Mouse (Mus musculus) MEL (cell line): ENCODE measurements around the gene Calhm6. TPM values are rescaled to one million over a fixed set of nuclear protein-coding genes. Genes with fewer than 3 reads are reported as not detected.

Source experiments
- DNase-seq: peaks from one replicate; pipeline ENCODE4 v3.0.0; 2011; ENCODE audit warnings: low read depth, low spot score
- H3K27ac ChIP-seq: 2 replicates; pipeline ENCODE4 v1.5.1; 2012; ENCODE audit warnings: low read depth, mild to moderate bottlenecking, control low read depth, low read length, moderate library complexity; ENCODE audit not compliant: control insufficient read depth
- H3K27me3 ChIP-seq, 2 experiments: fragments of 150-350 bp in 1 of 2; sonication (generic) in 1 of 2; 2 replicates each; pipeline ENCODE4 v1.6.1; 2012; ENCODE audit warnings: low read length in 2 of 2, mild to moderate bottlenecking in 2 of 2, improper control_type of control experiment in 1 of 2, moderate library complexity in 1 of 2; ENCODE audit not compliant: insufficient read depth in 2 of 2, control insufficient read depth in 1 of 2
- H3K36me3 ChIP-seq, 2 experiments: 2 replicates each; pipeline ENCODE4 v1.6.1; 2012 to 2014; ENCODE audit warnings: low read length in 2 of 2, improper control_type of control experiment in 1 of 2, inconsistent platforms in 1 of 2, mild to moderate bottlenecking in 1 of 2; ENCODE audit not compliant: insufficient read depth in 2 of 2, control insufficient read depth in 1 of 2
- H3K4me1 ChIP-seq, 2 experiments: fragments of 150-350 bp in 1 of 2; sonication (generic) in 1 of 2; 2 replicates each; pipeline ENCODE4 v1.6.1; 2012; ENCODE audit warnings: low read length in 2 of 2, improper control_type of control experiment in 1 of 2, mild to moderate bottlenecking in 1 of 2; ENCODE audit not compliant: insufficient read depth in 2 of 2, control insufficient read depth in 1 of 2
- H3K4me3 ChIP-seq, 2 experiments: fragments of 150-350 bp in 1 of 2; sonication (generic) in 1 of 2; 2 replicates each; pipeline ENCODE4 v1.5.1; 2012; ENCODE audit warnings: low read depth in 2 of 2, low read length in 2 of 2, mild to moderate bottlenecking in 2 of 2, moderate library complexity in 2 of 2, control low read depth in 1 of 2, improper control_type of control experiment in 1 of 2; ENCODE audit not compliant: control insufficient read depth in 1 of 2, insufficient read depth in 1 of 2
- H3K79me2 ChIP-seq: 2 replicates; pipeline ENCODE4 v1.6.1; 2012; ENCODE audit warnings: mild to moderate bottlenecking, low read length, moderate library complexity; ENCODE audit not compliant: control insufficient read depth, poor library complexity, insufficient read depth
- H3K9ac ChIP-seq: 2 replicates; pipeline ENCODE4 v1.6.1; 2012; ENCODE audit warnings: low read depth, mild to moderate bottlenecking, control low read depth, low read length, moderate library complexity; ENCODE audit not compliant: control insufficient read depth, poor library complexity, severe bottlenecking
- H3K9me3 ChIP-seq: fragments of 150-350 bp; sonication (generic); replicated peaks from 2 replicates; pipeline ENCODE4 v1.6.1; 2012; ENCODE audit warnings: mild to moderate bottlenecking, low read length, improper control_type of control experiment, moderate library complexity; ENCODE audit not compliant: insufficient read depth
- BHLHE40 ChIP-seq: IDR thresholded peaks from 2 replicates; pipeline ENCODE4 v1.6.1; 2012; ENCODE audit warnings: low read depth, mild to moderate bottlenecking, inconsistent platforms, low read length, improper control_type of control experiment, borderline replicate concordance
- CHD1 ChIP-seq: IDR thresholded peaks from 2 replicates; pipeline ENCODE4 v1.6.1; 2012; ENCODE audit warnings: low read depth, mild to moderate bottlenecking, inconsistent platforms, low read length, improper control_type of control experiment
- E2F4 ChIP-seq: IDR thresholded peaks from 2 replicates; pipeline ENCODE4 v1.6.1; 2011; ENCODE audit warnings: low read depth, low read length, improper control_type of control experiment, borderline replicate concordance
- ETS1 ChIP-seq: IDR thresholded peaks from 2 replicates; pipeline ENCODE4 v1.6.1; 2012; ENCODE audit warnings: low read depth, mild to moderate bottlenecking, inconsistent platforms, low read length, improper control_type of control experiment, moderate library complexity
- JUND ChIP-seq: IDR thresholded peaks from 2 replicates; pipeline ENCODE4 v1.6.1; 2011; ENCODE audit warnings: low read depth, mild to moderate bottlenecking, improper control_type of control experiment, low read length
- KAT2A ChIP-seq: conservative IDR thresholded peaks from 2 replicates; pipeline ENCODE4 v1.6.1; 2012; ENCODE audit warnings: low read depth, low read length, improper control_type of control experiment, inconsistent platforms
- MAFK ChIP-seq: IDR thresholded peaks from 2 replicates; pipeline ENCODE4 v1.6.1; 2011; ENCODE audit warnings: low read depth, mild to moderate bottlenecking, low read length, improper control_type of control experiment, borderline replicate concordance
- NELFE ChIP-seq: IDR thresholded peaks from 2 replicates; pipeline ENCODE4 v1.6.1; 2011; ENCODE audit warnings: low read depth, low read length, improper control_type of control experiment
- RAD21 ChIP-seq: IDR thresholded peaks from 2 replicates; pipeline ENCODE4 v1.6.1; 2011; ENCODE audit warnings: mild to moderate bottlenecking, low read depth, low read length, improper control_type of control experiment
- SIN3A ChIP-seq: IDR thresholded peaks from 2 replicates; pipeline ENCODE4 v1.6.1; 2012; ENCODE audit warnings: low read length, improper control_type of control experiment, inconsistent platforms
- TAL1 ChIP-seq: IDR thresholded peaks from 2 replicates; pipeline ENCODE4 v1.6.1; 2012; ENCODE audit warnings: mild to moderate bottlenecking, inconsistent platforms, low read length, moderate library complexity, mixed read lengths
- UBTF ChIP-seq: IDR thresholded peaks from 2 replicates; pipeline ENCODE4 v1.6.1; 2012; ENCODE audit warnings: low read depth, mild to moderate bottlenecking, inconsistent platforms, low read length, improper control_type of control experiment, moderate library complexity, borderline replicate concordance; ENCODE audit not compliant: insufficient read depth
- ZMIZ1 ChIP-seq: IDR thresholded peaks from 2 replicates; pipeline ENCODE4 v1.6.1; 2012; ENCODE audit warnings: low read depth, mild to moderate bottlenecking, inconsistent platforms, low read length, improper control_type of control experiment, moderate library complexity
- polyA plus RNA-seq, 2 experiments: library from polyadenylated mRNA; stranded (reverse) in 1 of 2; unstranded in 1 of 2; fragments of >175 nt in 1 of 2; fragments of >200 nt in 1 of 2; gene quantifications; 2 replicates each; pipeline versions ENCODE4 v1.2.1 to v1.2.4; 2012; ENCODE audit warnings: low replicate concordance in 2 of 2, low read depth in 1 of 2; ENCODE audit not compliant: insufficient read length in 2 of 2, insufficient read depth in 1 of 2, missing spikeins in 1 of 2
- total RNA-seq: library from RNA; depleted of rRNA; stranded (reverse); fragments of 300-350 nt; gene quantifications from 2 replicates; pipeline ENCODE4 v1.2.3, GENCODE M21; 2012

Gene Calhm6
- total and polyA plus RNA-seq, 3 experiments: not detected

DNA sequence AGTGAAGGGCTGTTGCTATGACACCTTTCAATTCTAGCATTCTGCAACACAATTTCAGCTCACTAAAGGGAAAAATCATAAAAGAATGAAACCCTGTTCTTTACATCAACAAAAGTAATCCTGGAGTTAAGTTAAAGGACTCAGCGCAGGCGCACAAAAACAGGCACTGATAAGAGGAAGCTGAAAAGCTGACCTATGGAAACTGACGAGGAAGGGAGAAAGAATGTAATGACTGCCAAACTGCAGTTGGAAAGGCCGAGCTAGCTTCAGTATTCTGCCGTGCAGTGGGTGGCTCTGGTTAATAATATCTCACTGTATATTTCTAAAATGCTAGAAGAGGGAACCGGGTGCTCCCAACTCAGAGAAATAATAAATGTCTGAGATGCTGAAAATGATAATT lies 10.2 kb upstream of the Calhm6 start:
- DNase-seq: no peak
- no peak overlapping the region for H3K4me3 ChIP-seq
- H3K27me3 ChIP-seq: no peaks in the 10 kb centered on the region
- TF ChIP-seq CHD1 (no peak), MAFK (no peak), NELFE (no peak)
- TF ChIP-seq, all 39 proteins: peak for 0
- Histone ChIP-seq H3K4me1 (no peaks in the 10 kb centered on the region), H3K9me3 (no peaks in the 10 kb centered on the region), H3K9ac (no peak overlapping the region), H3K36me3 (no peaks in the 10 kb centered on the region), H3K79me2 (no peaks in the 10 kb centered on the region), H3K27ac (no peak overlapping the region)

DNA sequence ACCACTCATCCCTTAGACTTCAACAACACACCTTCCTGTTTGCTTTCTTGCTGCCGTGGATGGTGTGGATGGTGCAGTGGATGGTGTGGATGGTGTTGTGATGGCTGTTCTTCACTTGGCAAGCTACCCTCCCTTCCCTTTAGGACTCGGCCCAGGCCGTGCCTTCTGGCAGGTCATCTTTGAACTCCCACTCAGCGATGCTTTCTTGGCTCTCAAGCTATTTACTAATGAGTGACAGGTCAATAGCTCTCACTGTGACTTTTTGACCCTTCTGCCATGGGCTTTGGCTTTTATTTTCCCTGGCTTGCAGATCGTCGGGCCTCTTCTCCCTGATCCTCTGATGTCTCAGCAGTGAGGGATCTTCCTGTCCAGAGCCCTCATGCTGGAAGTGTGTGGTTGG lies 8.6 kb upstream of the Calhm6 start:
- no peaks in the 10 kb centered on the region for H3K36me3 ChIP-seq
- no peaks in the 10 kb centered on the region for H3K9me3 ChIP-seq
- no peak overlapping the region for H3K4me3 ChIP-seq
- H3K9ac ChIP-seq: no peak overlapping the region
- H3K27ac ChIP-seq: no peak overlapping the region
- no peaks in the 10 kb centered on the region for H3K4me1 ChIP-seq
- TF ChIP-seq TAL1 (no peak), ETS1 (no peak), RAD21 (no peak), KAT2A (no peak), E2F4 (no peak), BHLHE40 (no peak), ZMIZ1 (no peak), JUND (no peak), CHD1 (no peak), UBTF (no peak)
- no peaks in the 10 kb centered on the region for H3K79me2 ChIP-seq
- no peak for DNase-seq
- H3K27me3 ChIP-seq: no peaks in the 10 kb centered on the region

DNA sequence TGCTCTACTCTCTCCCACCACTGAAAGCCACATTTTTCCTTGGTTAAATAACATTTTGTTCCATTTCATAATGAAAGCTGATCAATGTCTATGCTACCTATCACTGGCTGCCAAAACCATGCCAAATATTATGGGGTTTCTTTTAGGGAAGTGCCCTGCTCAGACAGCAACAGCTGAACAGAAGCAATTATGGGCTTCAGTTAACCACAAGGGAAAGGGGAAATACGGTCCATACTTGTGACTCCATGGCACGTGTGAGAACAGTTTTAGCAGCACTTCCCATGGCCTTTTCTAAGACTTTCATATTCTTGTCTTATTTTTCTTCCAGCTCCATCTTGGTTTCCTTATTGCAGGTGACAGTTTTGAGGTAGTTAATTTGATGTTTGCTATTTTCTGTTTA lies 3.6 kb upstream of the Calhm6 start:
- TF ChIP-seq BHLHE40 (peak; percentile 54; the same call in 1 of the 2 replicates), SIN3A (no peak), ETS1 (0 out of 2 replicates have a peak, but pooled peaks have one; percentile 15)
- TF ChIP-seq, all 39 proteins: peak for 2
- no peak overlapping the region for H3K27ac ChIP-seq
- peak; percentile 30 for DNase-seq

More for the DNA sequence above, 3.6 kb upstream of the Calhm6 start:
- Histone ChIP-seq H3K9ac (no peak overlapping the region), H3K4me1 (no peaks in the 10 kb centered on the region), H3K4me3 (no peak overlapping the region), H3K27me3 (no peaks in the 10 kb centered on the region), H3K9me3 (no peaks in the 10 kb centered on the region), H3K36me3 (no peaks in the 10 kb centered on the region), H3K79me2 (no peaks in the 10 kb centered on the region)
